Mouse (Mus musculus): ENCODE measurements at regions not wholly inside any gene's neighbourhood (a gene's known extent, or its start where the extent isn't known, plus 50 kb on each side); places are given as distances from the start of the nearest gene placed in this dataset.

DNA sequence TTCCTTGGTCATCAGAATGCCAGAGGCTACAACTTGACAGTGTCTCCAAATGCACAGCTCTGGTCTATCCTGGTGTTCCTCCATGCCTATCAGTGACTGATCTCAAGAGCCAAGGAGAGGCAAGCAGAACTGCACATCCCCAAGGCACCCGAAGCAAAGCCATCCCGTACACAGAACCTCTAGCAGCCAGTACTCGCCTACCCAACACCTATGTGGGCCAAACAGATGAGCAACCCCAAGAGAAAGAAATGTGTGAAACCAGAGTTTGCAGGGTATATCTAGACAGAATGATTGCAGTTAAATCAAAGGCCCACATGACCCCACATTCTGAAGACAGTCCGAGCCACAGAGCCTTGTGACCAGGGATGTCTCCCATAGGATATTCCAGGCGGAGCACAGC is 60.0 kb upstream of the Nmu start:
- WGBS, result 94% methylated on average over 5 of the region's 5 CpGs
- ATAC-seq (ENCODE audit: low FRiP score), result no peak
- TF ChIP-seq CTCF (IDR thresholded peaks at IDR 0.05), result no peak

DNA sequence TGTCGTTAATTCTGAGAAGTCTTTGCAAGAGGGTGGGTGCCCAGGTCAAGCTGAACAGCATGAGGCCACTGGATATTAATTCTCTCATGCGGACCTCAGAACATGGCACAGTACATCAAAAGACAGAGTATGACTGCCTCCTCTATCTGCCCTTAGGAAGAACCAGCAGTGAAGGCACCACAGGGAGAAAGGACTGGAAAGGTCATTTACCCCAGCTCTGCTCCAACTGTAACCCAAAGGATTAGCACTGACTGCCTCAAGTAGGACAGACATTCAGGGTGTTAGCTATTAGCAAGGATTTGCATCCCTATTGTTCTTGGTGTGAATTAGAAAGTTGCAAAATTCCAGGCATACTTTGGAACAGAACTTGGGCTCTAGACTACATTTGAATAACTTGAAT is 58.2 kb upstream of the Gm7271 start:
- Histone ChIP-seq H3K4me2 (ENCODE audit: low read depth, low read length, poor library complexity, severe bottlenecking) (no peak overlapping the region), H3K9ac (replicated peaks; ENCODE audit: low read length, poor library complexity, severe bottlenecking) (no peak overlapping the region), H3K36me3 (ENCODE audit: insufficient read depth, low read length) (no peaks in the 10 kb centered on the region), H3K4me1 (ENCODE audit: insufficient read depth, low read length) (no peaks in the 10 kb centered on the region), H3K27ac (ENCODE audit: low read depth, low read length) (no peak overlapping the region), H3K27me3 (ENCODE audit: insufficient read depth, low read length) (no peaks in the 10 kb centered on the region), H3K9me3 (ENCODE audit: low read length) (no peaks in the 10 kb centered on the region), H3K4me3 (ENCODE audit: low read depth, low read length) (no peak overlapping the region)
- ATAC-seq (ENCODE audit: low FRiP score) (no peak), DNase-seq (ENCODE audit: low spot score) (no peak)
- no peak for TF ChIP-seq CTCF (IDR thresholded peaks at IDR 0.05)
- WGBS, result 77% methylated on average over 2 of the region's 2 CpGs

More for the DNA sequence above, 60.0 kb upstream of the Nmu start:
- Histone ChIP-seq H3K4me1 (ENCODE audit: insufficient read depth, low read length) (no peaks in the 10 kb centered on the region), H3K27ac (ENCODE audit: low read depth, low read length) (no peak overlapping the region), H3K27me3 (ENCODE audit: insufficient read depth, low read length) (no peaks in the 10 kb centered on the region), H3K9me3 (ENCODE audit: low read length) (no peaks in the 10 kb centered on the region), H3K36me3 (ENCODE audit: insufficient read depth, low read length) (no peaks in the 10 kb centered on the region), H3K4me2 (ENCODE audit: low read depth, low read length, poor library complexity, severe bottlenecking) (no peak overlapping the region), H3K9ac (replicated peaks; ENCODE audit: low read length, poor library complexity, severe bottlenecking) (no peak overlapping the region), H3K4me3 (ENCODE audit: low read depth, low read length) (no peak overlapping the region)
- DNase-seq (ENCODE audit: low spot score), result no peak

- ATAC-seq (ENCODE audit: low FRiP score) (no peak), DNase-seq (ENCODE audit: low spot score) (no peak)
- H3K9me3 ChIP-seq (ENCODE audit: low read length), result no peaks in the 10 kb centered on the region
- H3K4me2 ChIP-seq (ENCODE audit: low read depth, low read length, poor library complexity, severe bottlenecking), result no peak overlapping the region
- no peaks in the 10 kb centered on the region for H3K4me1 ChIP-seq (ENCODE audit: insufficient read depth, low read length)
- H3K27ac ChIP-seq (ENCODE audit: low read depth, low read length), result no peak overlapping the region
- no peak overlapping the region for H3K4me3 ChIP-seq (ENCODE audit: low read depth, low read length)
- no peaks in the 10 kb centered on the region for H3K27me3 ChIP-seq (ENCODE audit: insufficient read depth, low read length)
- H3K9ac ChIP-seq (replicated peaks; ENCODE audit: low read length, poor library complexity, severe bottlenecking), result no peak overlapping the region
- 90% methylated on average over 3 of the region's 3 CpGs for WGBS
- H3K36me3 ChIP-seq (ENCODE audit: insufficient read depth, low read length), result no peaks in the 10 kb centered on the region
- no peak for TF ChIP-seq CTCF (IDR thresholded peaks at IDR 0.05)
Measured at GRCm38 (mm10) chr5:76427581-76427980, 56.3 kb upstream of the Gm7271 start.

DNA sequence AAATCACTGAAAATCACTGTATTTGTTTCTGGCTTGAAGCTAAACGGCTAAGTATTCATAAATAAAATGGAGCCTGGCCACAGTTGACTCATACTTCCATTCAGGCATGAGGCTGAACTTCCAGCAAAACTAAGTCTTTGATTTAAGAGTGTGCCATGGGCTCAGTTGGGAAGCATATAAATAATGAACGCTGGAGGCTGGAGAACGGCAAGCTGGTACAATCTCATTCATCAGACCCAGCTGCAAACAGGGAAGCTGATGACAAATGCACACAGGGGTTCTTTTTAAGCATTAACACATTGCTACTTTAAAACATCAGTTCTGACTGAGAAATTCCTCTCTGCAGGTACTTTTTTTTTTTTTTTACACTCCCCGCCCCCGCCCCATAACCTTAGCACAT is 54.4 kb upstream of the Gm7271 start:
- 62% methylated on average over 5 of the region's 5 CpGs for WGBS
- Histone ChIP-seq H3K4me3 (ENCODE audit: low read depth, low read length) (no peak overlapping the region), H3K9me3 (ENCODE audit: low read length) (no peaks in the 10 kb centered on the region), H3K4me1 (ENCODE audit: insufficient read depth, low read length) (no peaks in the 10 kb centered on the region), H3K4me2 (ENCODE audit: low read depth, low read length, poor library complexity, severe bottlenecking) (no peak overlapping the region), H3K27ac (ENCODE audit: low read depth, low read length) (no peak overlapping the region), H3K27me3 (ENCODE audit: insufficient read depth, low read length) (no peaks in the 10 kb centered on the region), H3K9ac (replicated peaks; ENCODE audit: low read length, poor library complexity, severe bottlenecking) (no peak overlapping the region), H3K36me3 (ENCODE audit: insufficient read depth, low read length) (no peaks in the 10 kb centered on the region)
- ATAC-seq (ENCODE audit: low FRiP score) (no peak), DNase-seq (ENCODE audit: low spot score) (peak; percentile 47)
- TF ChIP-seq CTCF (IDR thresholded peaks at IDR 0.05), result no peak

- TF ChIP-seq CTCF (IDR thresholded peaks at IDR 0.05), result no peak
- H3K9me3 ChIP-seq (ENCODE audit: low read length), result no peaks in the 10 kb centered on the region
- H3K4me3 ChIP-seq (ENCODE audit: low read depth, low read length), result no peak overlapping the region
- DNase-seq (ENCODE audit: low spot score) (no peak), ATAC-seq (ENCODE audit: low FRiP score) (no peak)
- H3K36me3 ChIP-seq (ENCODE audit: insufficient read depth, low read length), result no peaks in the 10 kb centered on the region
- no peaks in the 10 kb centered on the region for H3K27me3 ChIP-seq (ENCODE audit: insufficient read depth, low read length)
- no peaks in the 10 kb centered on the region for H3K4me1 ChIP-seq (ENCODE audit: insufficient read depth, low read length)
- no peak overlapping the region for H3K4me2 ChIP-seq (ENCODE audit: low read depth, low read length, poor library complexity, severe bottlenecking)
- H3K9ac ChIP-seq (replicated peaks; ENCODE audit: low read length, poor library complexity, severe bottlenecking), result no peak overlapping the region
- WGBS, result 94% methylated on average over 2 of the region's 2 CpGs
- no peak overlapping the region for H3K27ac ChIP-seq (ENCODE audit: low read depth, low read length)
Measured at GRCm38 (mm10) chr5:76433623-76434022, 50.2 kb upstream of the Gm7271 start.

Measured in midbrain, postnatal 0 days (tissue).